Mouse (Mus musculus): Measurements from ENCODE around the gene Cog1. TPM values are rescaled to one million over a fixed set of nuclear protein-coding genes. Genes with fewer than 3 reads are reported as not detected.

Cog1 gene
- polyA plus RNA-seq, 1 experiment: 19.4 TPM

GRCm38 (mm10) chr11:113619420-113620080 is 29.4 kb upstream of the Cog1 start:
- H3K4me1 ChIP-seq (ENCODE audit: control insufficient read depth, insufficient read depth, insufficient read length, low read length): peaks cover 4% of the 10 kb centered on the region; the same call in 1 of the 2 replicates
- H3K27ac ChIP-seq (replicated peaks; ENCODE audit: low read depth, low read length): no peak overlapping the region
- H3K4me3 ChIP-seq (ENCODE audit: insufficient read depth, low read depth, low read length): peak overlapping the region; percentile 38

- Histone ChIP-seq H3K4me3 (ENCODE audit: insufficient read depth, low read depth, low read length) (no peak overlapping the region), H3K27ac (replicated peaks; ENCODE audit: low read depth, low read length) (no peak overlapping the region), H3K4me1 (ENCODE audit: control insufficient read depth, insufficient read depth, insufficient read length, low read length) (peaks cover 4% of the 10 kb centered on the region; the same call in 1 of the 2 replicates)
Measured at GRCm38 (mm10) chr11:113621001-113621400, 28.0 kb upstream of the Cog1 start.

- H3K27ac ChIP-seq (replicated peaks; ENCODE audit: low read depth, low read length): no peak overlapping the region
- H3K4me3 ChIP-seq (ENCODE audit: insufficient read depth, low read depth, low read length): no peak overlapping the region
- H3K4me1 ChIP-seq (ENCODE audit: control insufficient read depth, insufficient read depth, insufficient read length, low read length): peaks cover 4% of the 10 kb centered on the region; the same call in 1 of the 2 replicates
Measured at GRCm38 (mm10) chr11:113622028-113622427, 26.9 kb upstream of the Cog1 start.

- H3K4me3 ChIP-seq (ENCODE audit: insufficient read depth, low read depth, low read length): no peak overlapping the region
- no peak overlapping the region for H3K27ac ChIP-seq (replicated peaks; ENCODE audit: low read depth, low read length)
- no peaks in the 10 kb centered on the region for H3K4me1 ChIP-seq (ENCODE audit: control insufficient read depth, insufficient read depth, insufficient read length, low read length)
Measured at GRCm38 (mm10) chr11:113625437-113625836, 23.5 kb upstream of the Cog1 start.

GRCm38 (mm10) chr11:113627785-113628184 is 21.2 kb upstream of the Cog1 start:
- Histone ChIP-seq H3K4me1 (ENCODE audit: control insufficient read depth, insufficient read depth, insufficient read length, low read length) (no peaks in the 10 kb centered on the region), H3K4me3 (ENCODE audit: insufficient read depth, low read depth, low read length) (no peak overlapping the region), H3K27ac (replicated peaks; ENCODE audit: low read depth, low read length) (no peak overlapping the region)

GRCm38 (mm10) chr11:113630642-113631041 is 18.3 kb upstream of the Cog1 start:
- Histone ChIP-seq H3K4me1 (ENCODE audit: control insufficient read depth, insufficient read depth, insufficient read length, low read length) (no peaks in the 10 kb centered on the region; the same call in 1 of the 2 replicates), H3K27ac (replicated peaks; ENCODE audit: low read depth, low read length) (no peak overlapping the region), H3K4me3 (ENCODE audit: insufficient read depth, low read depth, low read length) (no peak overlapping the region)

GRCm38 (mm10) chr11:113631302-113631701 is 17.7 kb upstream of the Cog1 start:
- Histone ChIP-seq H3K4me1 (ENCODE audit: control insufficient read depth, insufficient read depth, insufficient read length, low read length) (no peaks in the 10 kb centered on the region; the same call in 1 of the 2 replicates), H3K27ac (replicated peaks; ENCODE audit: low read depth, low read length) (no peak overlapping the region), H3K4me3 (ENCODE audit: insufficient read depth, low read depth, low read length) (no peak overlapping the region)

GRCm38 (mm10) chr11:113631862-113632261 is 17.1 kb upstream of the Cog1 start:
- Histone ChIP-seq H3K27ac (replicated peaks; ENCODE audit: low read depth, low read length) (no peak overlapping the region), H3K4me3 (ENCODE audit: insufficient read depth, low read depth, low read length) (no peak overlapping the region), H3K4me1 (ENCODE audit: control insufficient read depth, insufficient read depth, insufficient read length, low read length) (no peaks in the 10 kb centered on the region; the same call in 1 of the 2 replicates)

GRCm38 (mm10) chr11:113632303-113632702 is 16.7 kb upstream of the Cog1 start:
- Histone ChIP-seq H3K4me1 (ENCODE audit: control insufficient read depth, insufficient read depth, insufficient read length, low read length) (no peaks in the 10 kb centered on the region; the same call in 1 of the 2 replicates), H3K27ac (replicated peaks; ENCODE audit: low read depth, low read length) (no peak overlapping the region), H3K4me3 (ENCODE audit: insufficient read depth, low read depth, low read length) (no peak overlapping the region)

- Histone ChIP-seq H3K27ac (replicated peaks; ENCODE audit: low read depth, low read length) (no peak overlapping the region), H3K4me3 (ENCODE audit: insufficient read depth, low read depth, low read length) (no peak overlapping the region), H3K4me1 (ENCODE audit: control insufficient read depth, insufficient read depth, insufficient read length, low read length) (no peaks in the 10 kb centered on the region; the same call in 1 of the 2 replicates)
Measured at GRCm38 (mm10) chr11:113633398-113633797, 15.6 kb upstream of the Cog1 start.

GRCm38 (mm10) chr11:113634699-113635121 is 14.3 kb upstream of the Cog1 start:
- no peak overlapping the region for H3K4me3 ChIP-seq (ENCODE audit: insufficient read depth, low read depth, low read length)
- no peak overlapping the region for H3K27ac ChIP-seq (replicated peaks; ENCODE audit: low read depth, low read length)
- no peaks in the 10 kb centered on the region; the same call in 1 of the 2 replicates for H3K4me1 ChIP-seq (ENCODE audit: control insufficient read depth, insufficient read depth, insufficient read length, low read length)

GRCm38 (mm10) chr11:113638680-113639079 is 10.3 kb upstream of the Cog1 start:
- no peak overlapping the region for H3K4me3 ChIP-seq (ENCODE audit: insufficient read depth, low read depth, low read length)
- no peak overlapping the region for H3K27ac ChIP-seq (replicated peaks; ENCODE audit: low read depth, low read length)
- H3K4me1 ChIP-seq (ENCODE audit: control insufficient read depth, insufficient read depth, insufficient read length, low read length): no peaks in the 10 kb centered on the region; the same call in 1 of the 2 replicates

- no peak overlapping the region for H3K4me3 ChIP-seq (ENCODE audit: insufficient read depth, low read depth, low read length)
- H3K4me1 ChIP-seq (ENCODE audit: control insufficient read depth, insufficient read depth, insufficient read length, low read length): no peaks in the 10 kb centered on the region
- no peak overlapping the region for H3K27ac ChIP-seq (replicated peaks; ENCODE audit: low read depth, low read length)
Measured at GRCm38 (mm10) chr11:113645181-113645580, 3.8 kb upstream of the Cog1 start.

GRCm38 (mm10) chr11:113648152-113648551 is 817 bp upstream of the Cog1 start:
- H3K4me3 ChIP-seq (ENCODE audit: insufficient read depth, low read depth, low read length): no peak overlapping the region
- H3K27ac ChIP-seq (replicated peaks; ENCODE audit: low read depth, low read length): no peak overlapping the region
- H3K4me1 ChIP-seq (ENCODE audit: control insufficient read depth, insufficient read depth, insufficient read length, low read length): peaks cover 6% of the 10 kb centered on the region; the same call in 1 of the 2 replicates

- Histone ChIP-seq H3K4me1 (ENCODE audit: control insufficient read depth, insufficient read depth, insufficient read length, low read length) (peaks cover 6% of the 10 kb centered on the region; the same call in 1 of the 2 replicates), H3K27ac (replicated peaks; ENCODE audit: low read depth, low read length) (peak within 1 kb of the TSS; percentile 95), H3K4me3 (ENCODE audit: insufficient read depth, low read depth, low read length) (peak within 1 kb of the TSS; percentile 99)
Measured at GRCm38 (mm10) chr11:113649353-113650210, 613 bp downstream of the Cog1 start, which contains the start of gene Slc39a11. Gene Slc39a11, minus strand, starts transcription at chr11:113650079.
